Mouse (Mus musculus): ENCODE results near the gene Rps16. TPM values are rescaled to one million over a fixed set of nuclear protein-coding genes. Genes with fewer than 3 reads are reported as not detected.
A peak's percentile ranks its signal among the peaks of the same experiment; 100 is the strongest.

Rps16 gene
- total RNA-seq (2014; rRNA removed), result 97.7 and 154 TPM in 2 replicates
- polyA plus RNA-seq (2015; fragmentation: Nextera tagmentation; extraction: Ambion mirVana), result 539 and 575 TPM in 2 replicates

GRCm38 (mm10) chr7:28350155-28350883 is at the start of gene Rps16:
Rps16 (plus strand) TSS chr7:28350652.
- no peaks in the 10 kb centered on the region for H3K9me3 ChIP-seq (ENCODE audit: low read length)
- under 1% methylated on average over 49 of the region's 50 CpGs for WGBS
- no peaks in the 10 kb centered on the region for H3K27me3 ChIP-seq (ENCODE audit: insufficient read depth, low read length)
- peak within 1 kb of the TSS; percentile 92 for H3K9ac ChIP-seq (replicated peaks; ENCODE audit: low read length)
- H3K4me2 ChIP-seq (ENCODE audit: low read depth, low read length), result peak within 1 kb of the TSS; percentile 95
- H3K36me3 ChIP-seq (ENCODE audit: insufficient read depth, low read length), result peaks cover 19% of the 10 kb centered on the region
- DNase-seq (ENCODE audit: low spot score), result peak; percentile 99
- H3K4me3 ChIP-seq (ENCODE audit: low read length), result peak within 1 kb of the TSS; percentile 85
- peak; percentile 97 for ATAC-seq
- H3K27ac ChIP-seq, result peak within 1 kb of the TSS; percentile 89
- TF ChIP-seq CTCF (IDR thresholded peaks at IDR 0.05; ENCODE audit: low read depth), result peak; percentile 10; the same call in 1 of the 2 replicates
- H3K4me1 ChIP-seq (ENCODE audit: insufficient read depth, low read length), result peaks cover 7% of the 10 kb centered on the region; the same call in 1 of the 2 replicates

GRCm38 (mm10) chr7:28301616-28302433 is 48.6 kb upstream of the Rps16 start, which contains the start of gene Dll3:
Dll3 (minus strand) TSS chr7:28302238.
- peak within 1 kb of the TSS; percentile 35 for H3K4me3 ChIP-seq (ENCODE audit: low read length)
- H3K36me3 ChIP-seq (ENCODE audit: insufficient read depth, low read length), result peaks cover 19% of the 10 kb centered on the region
- peak within 1 kb of the TSS; percentile 46 for H3K9ac ChIP-seq (replicated peaks; ENCODE audit: low read length)
- no peaks in the 10 kb centered on the region for H3K27me3 ChIP-seq (ENCODE audit: insufficient read depth, low read length)
- peak within 1 kb of the TSS; percentile 46 for H3K27ac ChIP-seq
- peak; percentile 77 for DNase-seq (ENCODE audit: low spot score)
- peak within 1 kb of the TSS; percentile 61 for H3K4me2 ChIP-seq (ENCODE audit: low read depth, low read length)
- WGBS, result 2% methylated on average over 30 of the region's 30 CpGs
- 0 out of 2 replicates have a peak, but pooled peaks cover 8% of the 10 kb centered on the region for H3K4me1 ChIP-seq (ENCODE audit: insufficient read depth, low read length)
- TF ChIP-seq CTCF (IDR thresholded peaks at IDR 0.05; ENCODE audit: low read depth), result peak; percentile 69
- no peaks in the 10 kb centered on the region for H3K9me3 ChIP-seq (ENCODE audit: low read length)
- peak; percentile 36 for ATAC-seq

- Histone ChIP-seq H3K36me3 (ENCODE audit: insufficient read depth, low read length) (peaks cover 28% of the 10 kb centered on the region), H3K27me3 (ENCODE audit: insufficient read depth, low read length) (no peaks in the 10 kb centered on the region), H3K4me2 (ENCODE audit: low read depth, low read length) (no peak overlapping the region), H3K27ac (no peak overlapping the region), H3K9ac (replicated peaks; ENCODE audit: low read length) (no peak overlapping the region), H3K4me1 (ENCODE audit: insufficient read depth, low read length) (0 out of 2 replicates have a peak, but pooled peaks cover 8% of the 10 kb centered on the region), H3K9me3 (ENCODE audit: low read length) (no peaks in the 10 kb centered on the region), H3K4me3 (ENCODE audit: low read length) (no peak overlapping the region)
- no peak for TF ChIP-seq CTCF (IDR thresholded peaks at IDR 0.05; ENCODE audit: low read depth)
- ATAC-seq (no peak), DNase-seq (ENCODE audit: low spot score) (peak; percentile 43)
- WGBS, result 72% methylated on average over 10 of the region's 10 CpGs
Observed at GRCm38 (mm10) chr7:28305641-28306040, 44.8 kb upstream of the Rps16 start.

GRCm38 (mm10) chr7:28306216-28306615 is 44.2 kb upstream of the Rps16 start:
- ATAC-seq (no peak), DNase-seq (ENCODE audit: low spot score) (no peak)
- H3K4me2 ChIP-seq (ENCODE audit: low read depth, low read length), result no peak overlapping the region
- H3K36me3 ChIP-seq (ENCODE audit: insufficient read depth, low read length), result peaks cover 28% of the 10 kb centered on the region
- no peaks in the 10 kb centered on the region for H3K27me3 ChIP-seq (ENCODE audit: insufficient read depth, low read length)
- H3K9ac ChIP-seq (replicated peaks; ENCODE audit: low read length), result no peak overlapping the region
- H3K27ac ChIP-seq, result no peak overlapping the region
- TF ChIP-seq CTCF (IDR thresholded peaks at IDR 0.05; ENCODE audit: low read depth), result no peak
- 0 out of 2 replicates have a peak, but pooled peaks cover 12% of the 10 kb centered on the region for H3K4me1 ChIP-seq (ENCODE audit: insufficient read depth, low read length)
- 89% methylated on average over 8 of the region's 8 CpGs for WGBS
- no peaks in the 10 kb centered on the region for H3K9me3 ChIP-seq (ENCODE audit: low read length)
- no peak overlapping the region for H3K4me3 ChIP-seq (ENCODE audit: low read length)

- Histone ChIP-seq H3K4me1 (ENCODE audit: insufficient read depth, low read length) (0 out of 2 replicates have a peak, but pooled peaks cover 6% of the 10 kb centered on the region), H3K27me3 (ENCODE audit: insufficient read depth, low read length) (no peaks in the 10 kb centered on the region), H3K4me2 (ENCODE audit: low read depth, low read length) (no peak overlapping the region), H3K9ac (replicated peaks; ENCODE audit: low read length) (no peak overlapping the region), H3K27ac (no peak overlapping the region), H3K9me3 (ENCODE audit: low read length) (no peaks in the 10 kb centered on the region), H3K4me3 (ENCODE audit: low read length) (no peak overlapping the region), H3K36me3 (ENCODE audit: insufficient read depth, low read length) (peaks cover 34% of the 10 kb centered on the region)
- 41% methylated on average over 9 of the region's 9 CpGs for WGBS
- DNase-seq (ENCODE audit: low spot score) (peak; percentile 42), ATAC-seq (no peak)
- no peak for TF ChIP-seq CTCF (IDR thresholded peaks at IDR 0.05; ENCODE audit: low read depth)
Observed at GRCm38 (mm10) chr7:28309737-28310136, 40.7 kb upstream of the Rps16 start.

- Histone ChIP-seq H3K27me3 (ENCODE audit: insufficient read depth, low read length) (no peaks in the 10 kb centered on the region), H3K36me3 (ENCODE audit: insufficient read depth, low read length) (peaks cover 35% of the 10 kb centered on the region), H3K9me3 (ENCODE audit: low read length) (no peaks in the 10 kb centered on the region), H3K9ac (replicated peaks; ENCODE audit: low read length) (peak overlapping the region; percentile 79), H3K27ac (peak overlapping the region; percentile 67), H3K4me1 (ENCODE audit: insufficient read depth, low read length) (0 out of 2 replicates have a peak, but pooled peaks cover 6% of the 10 kb centered on the region), H3K4me2 (ENCODE audit: low read depth, low read length) (peak overlapping the region; percentile 84), H3K4me3 (ENCODE audit: low read length) (peak overlapping the region; percentile 72)
- WGBS, result 5% methylated on average over 35 of the region's 35 CpGs
- TF ChIP-seq CTCF (IDR thresholded peaks at IDR 0.05; ENCODE audit: low read depth), result no peak
- peak; percentile 6 for DNase-seq (ENCODE audit: low spot score)
- ATAC-seq, result peak; percentile 77
Observed at GRCm38 (mm10) chr7:28311151-28311925, 39.1 kb upstream of the Rps16 start.

All from hindbrain, postnatal 0 days (tissue).